Mouse (Mus musculus): ENCODE results near the gene Spcs2. TPM values are rescaled to one million over a fixed set of nuclear protein-coding genes. Genes with fewer than 3 reads are reported as not detected.

Gene Spcs2
- total RNA-seq, 4 experiments from 2014 or later, result 80.9 to 103 (median 97.5) TPM

Other genes with a start within 250 kb of the Spcs2 start
- 10 to 100 TPM; 52.4 to 77.6 (median 63.1) TPM for gene Tpbgl, start 236.4 kb downstream of the Spcs2 start, total RNA-seq (2022)
- 1 to 10 TPM; 2.5 to 5.8 (median 4.3) TPM for gene Slco2b1, start 152.1 kb downstream of the Spcs2 start, total RNA-seq (2022)
- under 1 TPM in 1 of 4 experiments, not detected in 3; 0.52 TPM for gene Olfr520, start 133.2 kb downstream of the Spcs2 start, total RNA-seq (2022)
- not detected for gene Olfr521, start 100.0 kb downstream of the Spcs2 start, total RNA-seq (2022)
- gene Neu3, start 35.0 kb downstream of the Spcs2 start, total RNA-seq (2022), result 1 to 10 TPM; 2.7 to 3.5 (median 2.9) TPM
- under 1 TPM; 0.31 to 0.80 (median 0.74) TPM for gene Xrra1, start 4.3 kb downstream of the Spcs2 start, total RNA-seq (2022)
- gene Rnf169, start 117.0 kb upstream of the Spcs2 start, total RNA-seq (2022), result 1 to 10 TPM; 5.3 to 6.3 (median 5.5) TPM
- gene Chrdl2, start 142.7 kb upstream of the Spcs2 start, total RNA-seq (2022), result 1 to 10 TPM; 1.0 to 1.5 (median 1.2) TPM

All from gastrocnemius, adult 8-10 months (tissue).